In the genomic region with DNA sequence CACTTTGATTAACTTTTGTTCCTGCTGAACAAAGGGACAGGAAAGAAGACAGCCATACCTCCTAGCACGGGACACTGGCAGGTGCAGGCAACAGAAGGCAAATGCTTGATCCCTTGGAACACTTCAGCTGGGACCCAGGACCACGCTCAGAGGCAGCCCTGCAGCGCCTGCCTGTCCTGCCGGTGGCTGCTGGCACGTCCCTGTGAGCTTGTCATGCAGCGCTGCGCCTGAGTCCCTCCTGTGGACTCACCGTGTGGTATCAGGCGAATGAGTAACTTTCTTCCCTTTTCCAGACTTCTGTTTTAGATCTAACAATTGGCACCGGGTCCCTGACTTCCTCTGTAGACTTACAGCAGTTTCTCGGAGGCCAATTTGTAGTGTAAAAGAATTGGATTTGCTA, we compare ENCODE assay signal across 9 mouse cellular contexts. TPM values are rescaled to one million over a fixed set of nuclear protein-coding genes. Genes with fewer than 3 reads are reported as not detected.
DNase-seq lines count a peak whose midpoint lies in the region; ATAC-seq and TF ChIP-seq lines count a peak whose summit lies in the region.
"Had no signal": no experiment of that assay in that cellular context is flagged by ENCODE, and none has a peak within 500 bp of the region (broad histone marks: within the 10 kb centered on the region; RNA-seq: fewer than 3 reads in every experiment).

A gene (minus strand): TSS at position 293 of the 400 bp plus-strand sequence.

- no peak within 1 kb of the TSS for H3K4me3 ChIP-seq in hindbrain, postnatal 0 days (ENCODE audit: low read length)
- H3K4me3 ChIP-seq: layer of hippocampus, adult 2 months had no signal

- WGBS in hindbrain, postnatal 0 days = 14% methylated on average over 11 of the region's 11 CpGs

- H3K4me2 ChIP-seq in hindbrain, postnatal 0 days (ENCODE audit: low read depth, low read length) = peak within 1 kb of the TSS; percentile 36; the same call in 1 of the 2 replicates

- H3K27me3 ChIP-seq in Patski = no peaks in the 10 kb centered on the region
- H3K27me3 ChIP-seq in hindbrain, postnatal 0 days (ENCODE audit: insufficient read depth, low read length) = no peaks in the 10 kb centered on the region

- H3K9me3 ChIP-seq in hindbrain, postnatal 0 days (ENCODE audit: low read length) = no peaks in the 10 kb centered on the region

- no peaks in the 10 kb centered on the region for H3K4me1 ChIP-seq in hindbrain, postnatal 0 days (ENCODE audit: insufficient read depth, low read length)

- POLR2A ChIA-PET in Patski (lab: Charles Lee) = interaction anchor here (0.5 to 1.2 kb wide), 4 partner anchors 58 to 681 kb away, joined by 3 to 4 read pairs (median 4); no protein-coding TSS in a partner anchor

- in situ Hi-C loops in Patski (cut with MboI; ENCODE audit: low pct_unique_long_range_greater_than_20kb) = loop anchor here (10.0 kb wide), 1 partner anchor 688 kb away; a partner anchor contains a TSS

- H3K36me3 ChIP-seq in hindbrain, postnatal 0 days (ENCODE audit: insufficient read depth, low read length) = no peaks in the 10 kb centered on the region

- no peak within 1 kb of the TSS; the same call in 1 of the 2 replicates for H3K9ac ChIP-seq in hindbrain, postnatal 0 days (replicated peaks; ENCODE audit: low read length)

- TF ChIP-seq CTCF in Patski (IDR thresholded peaks at IDR 0.05) = peak; percentile 43
- peak; percentile 11; the same call in 1 of the 2 replicates for TF ChIP-seq CTCF in hindbrain, postnatal 0 days (IDR thresholded peaks at IDR 0.05; ENCODE audit: low read depth)

- DNase-seq in Patski (ENCODE audit: low read depth, low spot score) = peak; percentile 69
- peak; percentile 27 for DNase-seq in embryo, embryonic 9.5 days (ENCODE audit: extremely low spot score)
- DNase-seq in hindbrain, postnatal 0 days (ENCODE audit: low spot score) = peak; percentile 9
- DNase-seq in lung, postnatal 4 days = peak; percentile 13 to 45
- DNase-seq in thymus, postnatal 4 days = no peak
- DNase-seq in ovary, adult 18-20 months (ENCODE audit: low spot score) = no peak
- no peak for DNase-seq in right cerebral cortex, postnatal 36 days (ENCODE audit: low spot score in 2 of 2)
- no peak for DNase-seq in layer of hippocampus, adult 9-11 months

- peak; percentile 69 for ATAC-seq in Patski
- ATAC-seq in hindbrain, postnatal 0 days = no peak

- CTCF ChIA-PET in Patski (lab: Charles Lee) = interaction anchor here (1.0 to 2.2 kb wide), 5 partner anchors 9 to 319 kb away, joined by 3 to 5 read pairs (median 3); no protein-coding TSS in a partner anchor

- no peak within 1 kb of the TSS for H3K27ac ChIP-seq in hindbrain, postnatal 0 days
- H3K27ac ChIP-seq: layer of hippocampus, adult 2 months had no signal

RNA-seq across cellular contexts. Expression of the gene that starts here (rescaled TPM):
- polyA plus RNA-seq in Patski (2021) = 45.3 TPM
- total RNA-seq in hindbrain, postnatal 0 days (2014; rRNA removed) = 0.50 and 0.84 TPM in 2 replicates
- 0.68 and 0.75 TPM in 2 replicates for polyA plus RNA-seq in hindbrain, postnatal 0 days (2015; fragmentation: Nextera tagmentation; extraction: Ambion mirVana)

Comparison
In these comparisons a context has a peak if more than half of its experiments do, and no peak if none do; other contexts are left out.
1. RNA of the gene that starts here (polyA plus RNA-seq): 45.3 TPM in Patski (single experiment); 0.68 to 0.75 TPM in hindbrain, postnatal 0 days; every median in the first group is over 10 times any median in the second.
2. Peak in DNase-seq and H3K4me2 ChIP-seq in hindbrain, postnatal 0 days; RNA of the gene not detected or under 1 TPM.
3. DNase-seq: peak in Patski (single experiment), embryo, embryonic 9.5 days (single experiment) and lung, postnatal 4 days (2 of 2); none in thymus, postnatal 4 days (single experiment), ovary, adult 18-20 months (single experiment), right cerebral cortex, postnatal 36 days (0 of 2) and layer of hippocampus, adult 9-11 months (single experiment).